Mouse (Mus musculus) stomach, postnatal 0 days (tissue): ENCODE data around the gene Ltbr.

ENCODE experiments used
- CTCF ChIP-seq: IDR thresholded peaks from 2 replicates; pipeline ENCODE4 v1.5.1; 2016; ENCODE audit warnings: antibody characterized with exemption, low read depth, mild to moderate bottlenecking, moderate library complexity
- EP300 ChIP-seq: optimal IDR thresholded peaks from 2 replicates; pipeline ENCODE3; 2016; ENCODE audit warnings: antibody characterized with exemption

GRCm38 (mm10) chr6:125353655-125354054 is 40.0 kb upstream of the Ltbr start:
- TF ChIP-seq CTCF (no peak), EP300 (no peak)
